ENCODE assay signal across 28 mouse cellular contexts in the genomic region with DNA sequence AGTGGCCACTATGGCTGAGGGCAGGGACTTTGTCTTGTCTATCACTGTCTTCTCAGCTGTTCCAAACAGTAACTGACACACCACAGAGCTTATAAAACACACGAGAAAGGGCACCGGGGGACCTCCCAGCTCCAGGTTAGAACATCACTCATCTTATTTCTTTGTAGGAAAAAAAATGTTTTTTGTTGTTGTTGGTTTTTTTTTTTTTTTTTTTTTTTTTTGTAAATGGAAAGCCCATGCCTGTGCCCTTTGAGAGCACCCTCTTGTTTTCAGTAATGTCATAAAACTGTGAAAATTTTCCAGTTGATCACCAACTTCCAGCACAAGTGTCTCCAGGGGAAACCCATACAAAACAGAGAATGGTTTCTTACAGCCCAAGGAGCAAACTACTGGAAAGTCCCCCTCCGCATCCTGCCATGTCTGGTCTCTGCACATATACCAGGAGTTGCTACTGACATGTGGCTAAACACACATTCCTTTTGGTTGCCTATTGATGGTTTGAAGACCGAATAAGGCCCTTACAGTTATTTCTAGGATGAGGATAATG.
DNase-seq lines count a peak whose midpoint lies in the region; ATAC-seq and TF ChIP-seq lines count a peak whose summit lies in the region.
"Had no signal": no experiment of that assay in that cellular context is flagged by ENCODE, and none has a peak within 500 bp of the region (broad histone marks: within the 10 kb centered on the region; RNA-seq: fewer than 3 reads in every experiment).

No protein-coding gene starts in this region.

- no peaks in the 10 kb centered on the region for H3K9me3 ChIP-seq in kidney, embryonic 15.5 days (replicated peaks)
- H3K9me3 ChIP-seq: embryonic facial prominence, embryonic 13.5 days; forebrain, embryonic 10.5 days; forebrain, embryonic 15.5 days; hindbrain, embryonic 10.5 days; limb, embryonic 12.5 days; liver, embryonic 13.5 days; midbrain, embryonic 12.5 days; neural tube, embryonic 13.5 days had no signal

- peaks cover 35% of the 10 kb centered on the region; the same call in 1 of the 2 replicates for H3K4me1 ChIP-seq in spleen, adult 2 months (ENCODE audit: control insufficient read depth, insufficient read depth, insufficient read length)
- peaks cover 15% of the 10 kb centered on the region for H3K4me1 ChIP-seq in kidney, embryonic 15.5 days
- H3K4me1 ChIP-seq: forebrain, embryonic 15.5 days had no signal

- peak overlapping the region; percentile 72 for H3K27ac ChIP-seq in gastrocnemius, adult 2 months
- H3K27ac ChIP-seq in spleen, adult 2 months (ENCODE audit: insufficient read depth, low read length) = 0 out of 2 replicates have a peak overlapping the region, but pooled peaks have one; percentile 4
- H3K27ac ChIP-seq in kidney, embryonic 15.5 days = no peak overlapping the region
- H3K27ac ChIP-seq: embryonic facial prominence, embryonic 13.5 days; forebrain, embryonic 10.5 days; forebrain, embryonic 15.5 days; hindbrain, embryonic 10.5 days; limb, embryonic 12.5 days; liver, embryonic 13.5 days; midbrain, embryonic 12.5 days; neural tube, embryonic 13.5 days had no signal

- no peak overlapping the region for H3K9ac ChIP-seq in kidney, embryonic 15.5 days
- H3K9ac ChIP-seq: embryonic facial prominence, embryonic 13.5 days; forebrain, embryonic 15.5 days; limb, embryonic 12.5 days; liver, embryonic 13.5 days; midbrain, embryonic 12.5 days; neural tube, embryonic 13.5 days had no signal

- no peak overlapping the region for H3K4me3 ChIP-seq in gastrocnemius, adult 2 months
- no peak overlapping the region for H3K4me3 ChIP-seq in spleen, adult 2 months (ENCODE audit: extremely low read depth, insufficient read depth, insufficient read length)
- H3K4me3 ChIP-seq in kidney, embryonic 15.5 days (replicated peaks) = no peak overlapping the region
- H3K4me3 ChIP-seq: embryonic facial prominence, embryonic 13.5 days; forebrain, embryonic 10.5 days; forebrain, embryonic 15.5 days; hindbrain, embryonic 10.5 days; limb, embryonic 12.5 days; liver, embryonic 13.5 days; midbrain, embryonic 12.5 days; myocyte; neural tube, embryonic 13.5 days had no signal

- H3K4me2 ChIP-seq in kidney, embryonic 15.5 days = no peak overlapping the region
- H3K4me2 ChIP-seq: embryonic facial prominence, embryonic 13.5 days; forebrain, embryonic 15.5 days; limb, embryonic 12.5 days; liver, embryonic 13.5 days; midbrain, embryonic 12.5 days; neural tube, embryonic 13.5 days had no signal

- 66% methylated on average over 4 of the region's 4 CpGs for WGBS in spleen, adult 2 months
- WGBS in kidney, embryonic 15.5 days = 80% methylated on average over 4 of the region's 4 CpGs

- peak; percentile 54 for ATAC-seq in inflammation-experienced regulatory T-cells, adult 6 months
- ATAC-seq in kidney, embryonic 15.5 days (replicated peaks; ENCODE audit: low FRiP score) = no peak
- ATAC-seq: forebrain, embryonic 15.5 days; hindbrain, embryonic 16.5 days; intestine, embryonic 16.5 days had no signal

- TF ChIP-seq POLR2A in spleen, adult 2 months (IDR thresholded peaks at IDR 0.05; ENCODE audit: low read depth, low read length) = no peak

- no peak for TF ChIP-seq CTCF in gastrocnemius, adult 2 months (IDR thresholded peaks at IDR 0.05)
- TF ChIP-seq CTCF in spleen, adult 2 months (IDR thresholded peaks at IDR 0.05; ENCODE audit: extremely low read depth, insufficient read depth, insufficient read length, insufficient replicate concordance) = no peak

- intact Hi-C loops in gastrocnemius, adult 2 months (cut with DNase I) = no loop called here
- intact Hi-C loops in left cerebral cortex, postnatal 36 days (cut with DNase I) = no loop called here

- no peaks in the 10 kb centered on the region for H3K27me3 ChIP-seq in spleen, adult 2 months (ENCODE audit: control insufficient read depth, insufficient read depth, low read length)
- H3K27me3 ChIP-seq in kidney, embryonic 15.5 days = no peaks in the 10 kb centered on the region
- H3K27me3 ChIP-seq: embryonic facial prominence, embryonic 13.5 days; forebrain, embryonic 15.5 days; limb, embryonic 12.5 days; liver, embryonic 13.5 days; midbrain, embryonic 12.5 days; neural tube, embryonic 13.5 days had no signal

- DNase-seq in gastrocnemius, adult 2 months = no peak
- no peak for DNase-seq in gastrocnemius, adult 8-10 months (ENCODE audit: low spot score in 2 of 2)
- DNase-seq in spleen, adult 2 months (ENCODE audit: low read depth in 1 of 2, low spot score in 2 of 2) = no peak
- no peak for DNase-seq in spleen, postnatal 14 days (ENCODE audit: low spot score in 2 of 2)
- no peak for DNase-seq in left cerebral cortex, postnatal 36 days (ENCODE audit: low spot score in 2 of 2)
- DNase-seq in adrenal gland, postnatal 4 days (ENCODE audit: low spot score in 2 of 2) = no peak
- DNase-seq: adrenal gland, adult 8-10 months; cerebellum, adult 11 months; cerebellum, adult 9-10 months; cerebellum, postnatal 36 days; embryo, embryonic 11 days; kidney, adult 8-10 months; kidney, postnatal 10 days; liver, embryonic 13.5 days; lung, adult 2 months; thymus, postnatal 36 days had no signal

- H3K36me3 ChIP-seq in spleen, adult 2 months (ENCODE audit: control insufficient read depth, insufficient read depth, low read length) = peaks cover 2% of the 10 kb centered on the region
- H3K36me3 ChIP-seq in kidney, embryonic 15.5 days = no peaks in the 10 kb centered on the region
- H3K36me3 ChIP-seq: embryonic facial prominence, embryonic 13.5 days; forebrain, embryonic 10.5 days; forebrain, embryonic 15.5 days; hindbrain, embryonic 10.5 days; liver, embryonic 13.5 days; midbrain, embryonic 12.5 days; neural tube, embryonic 13.5 days had no signal
